Mouse (Mus musculus): ENCODE data around the gene Ghrl. TPM values are rescaled to one million over a fixed set of nuclear protein-coding genes. Genes with fewer than 3 reads are reported as not detected.

Gene Ghrl
- polyA plus RNA-seq (2012; fragmentation: generic; extraction: Trizol) = 0.33 TPM
- long read RNA-seq, experiment 1 = 0 reads
- long read RNA-seq, experiment 2 = 0 reads

GRCm38 (mm10) chr6:113719878-113720277, at the start of gene Ghrl:
Gene Ghrl (minus strand): TSS chr6:113719880.
- H3K79me2 ChIP-seq (ENCODE audit: control insufficient read depth, insufficient read depth) = no peaks in the 10 kb centered on the region
- H3K79me3 ChIP-seq (ENCODE audit: low read depth) = no peaks in the 10 kb centered on the region
- peaks cover 47% of the 10 kb centered on the region for H3K36me3 ChIP-seq (ENCODE audit: control insufficient read depth, insufficient read depth)
- H3K27me3 ChIP-seq (ENCODE audit: control insufficient read depth, insufficient read depth, insufficient read length) = no peaks in the 10 kb centered on the region
- no peak within 1 kb of the TSS for H3K4me3 ChIP-seq (ENCODE audit: insufficient read depth, poor library complexity, severe bottlenecking)
- TF ChIP-seq MYOG (IDR thresholded peaks at IDR 0.05; ENCODE audit: control insufficient read depth, extremely low read depth, insufficient read length) (no peak), USF1 (IDR thresholded peaks at IDR 0.05; ENCODE audit: low read depth) (no peak), MYOD1 (IDR thresholded peaks at IDR 0.05; ENCODE audit: control insufficient read depth, insufficient read length, low read depth) (no peak), MAX (IDR thresholded peaks at IDR 0.05) (no peak), FOSL1 (IDR thresholded peaks at IDR 0.05; ENCODE audit: insufficient read depth, low read length, poor library complexity, severe bottlenecking) (no peak), CTCF (IDR thresholded peaks at IDR 0.05; ENCODE audit: control insufficient read depth, insufficient read depth, insufficient read length) (no peak), CEBPB (IDR thresholded peaks at IDR 0.05; ENCODE audit: low read depth) (no peak)
- H3ac ChIP-seq (ENCODE audit: control insufficient read depth, insufficient read length, low read depth) = no peak within 1 kb of the TSS

DNA sequence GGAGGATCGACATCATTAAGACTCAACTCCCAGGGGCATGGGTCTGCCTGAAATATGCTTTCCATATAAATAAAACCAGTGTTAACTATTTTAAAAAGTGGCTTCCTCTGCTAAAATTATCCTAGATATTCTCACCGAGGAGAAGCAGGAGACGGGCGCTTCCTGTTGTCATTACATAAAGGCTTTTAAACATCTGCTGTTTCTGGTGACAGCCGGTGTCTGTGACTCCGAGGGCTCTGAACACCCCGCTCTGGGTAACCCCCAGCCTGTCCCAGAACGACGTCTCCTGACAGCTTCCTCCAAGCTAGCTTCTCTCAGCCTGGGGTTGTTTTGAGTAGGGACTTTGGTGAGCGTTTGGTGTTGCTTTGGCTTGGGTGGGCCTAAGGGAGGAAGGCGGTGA, 49.1 kb upstream of the Ghrl start:
- Histone ChIP-seq H3K4me3 (ENCODE audit: insufficient read depth, poor library complexity, severe bottlenecking) (no peak overlapping the region), H3K79me2 (ENCODE audit: control insufficient read depth, insufficient read depth) (no peaks in the 10 kb centered on the region), H3ac (ENCODE audit: control insufficient read depth, insufficient read length, low read depth) (no peak overlapping the region), H3K79me3 (ENCODE audit: low read depth) (no peaks in the 10 kb centered on the region), H3K36me3 (ENCODE audit: control insufficient read depth, insufficient read depth) (no peaks in the 10 kb centered on the region), H3K27me3 (ENCODE audit: control insufficient read depth, insufficient read depth, insufficient read length) (peaks cover 48% of the 10 kb centered on the region)
- TF ChIP-seq MYOG (IDR thresholded peaks at IDR 0.05; ENCODE audit: control insufficient read depth, extremely low read depth, insufficient read length) (no peak), CTCF (IDR thresholded peaks at IDR 0.05; ENCODE audit: control insufficient read depth, insufficient read depth, insufficient read length) (no peak), FOSL1 (IDR thresholded peaks at IDR 0.05; ENCODE audit: insufficient read depth, low read length, poor library complexity, severe bottlenecking) (no peak), MAX (IDR thresholded peaks at IDR 0.05) (no peak), CEBPB (IDR thresholded peaks at IDR 0.05; ENCODE audit: low read depth) (no peak), USF1 (IDR thresholded peaks at IDR 0.05; ENCODE audit: low read depth) (no peak), MYOD1 (IDR thresholded peaks at IDR 0.05; ENCODE audit: control insufficient read depth, insufficient read length, low read depth) (no peak)

DNA sequence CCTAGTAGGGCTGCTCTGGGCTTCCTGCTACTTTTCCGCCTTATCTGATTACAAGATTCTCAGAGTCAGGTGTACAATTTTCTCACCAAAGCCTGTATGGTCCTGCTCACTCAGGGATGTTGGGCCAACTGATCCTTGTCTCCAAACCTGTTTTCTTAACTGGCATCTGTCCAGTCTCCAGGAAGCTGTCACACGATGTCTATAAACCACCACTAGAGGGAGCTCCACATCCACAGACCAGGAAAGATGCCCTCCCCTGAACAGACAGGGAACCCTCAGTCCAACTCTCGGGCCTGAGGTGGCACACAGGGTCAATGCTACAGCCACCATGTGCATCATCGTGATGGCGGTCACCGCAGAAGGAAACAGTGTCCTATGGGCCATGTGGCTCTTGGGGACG, 42.0 kb upstream of the Ghrl start:
- H3K27me3 ChIP-seq (ENCODE audit: control insufficient read depth, insufficient read depth, insufficient read length) = peaks cover 66% of the 10 kb centered on the region
- TF ChIP-seq CEBPB (IDR thresholded peaks at IDR 0.05; ENCODE audit: low read depth) = no peak
- peak; percentile 69 for TF ChIP-seq CTCF (IDR thresholded peaks at IDR 0.05; ENCODE audit: control insufficient read depth, insufficient read depth, insufficient read length)
- TF ChIP-seq MAX (IDR thresholded peaks at IDR 0.05) = no peak
- TF ChIP-seq USF1 (IDR thresholded peaks at IDR 0.05; ENCODE audit: low read depth) = no peak
- TF ChIP-seq MYOG (IDR thresholded peaks at IDR 0.05; ENCODE audit: control insufficient read depth, extremely low read depth, insufficient read length) = no peak
- H3K4me3 ChIP-seq (ENCODE audit: insufficient read depth, poor library complexity, severe bottlenecking) = no peak overlapping the region

DNA sequence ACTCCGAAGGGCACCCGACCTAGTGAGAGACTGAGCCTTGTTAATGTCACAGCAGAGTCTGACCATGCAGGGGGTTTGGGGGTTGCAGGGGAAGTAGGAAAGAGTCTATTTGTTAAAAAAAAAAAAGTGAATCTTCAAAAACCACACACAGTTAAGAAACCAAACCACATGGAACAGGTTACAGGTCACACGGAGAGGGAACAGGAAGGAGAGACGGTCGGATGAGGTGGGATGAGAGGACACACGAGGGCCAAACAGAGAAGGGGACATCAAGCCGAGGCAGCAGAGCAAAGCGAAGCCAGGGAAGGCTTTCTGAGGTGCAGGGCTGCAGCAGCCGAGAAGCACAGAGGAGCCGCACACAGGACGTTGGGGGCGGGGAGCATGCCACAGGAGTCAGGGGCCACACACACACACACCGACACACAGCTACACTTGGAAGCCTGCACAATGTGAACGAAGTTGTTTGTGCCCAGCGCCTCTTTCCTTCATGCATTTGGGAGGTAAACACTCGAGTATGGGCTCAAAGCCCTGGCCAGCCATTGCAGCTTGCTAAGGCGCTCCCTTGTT, 29.5 kb upstream of the Ghrl start:
- H3K4me3 ChIP-seq (ENCODE audit: insufficient read depth, poor library complexity, severe bottlenecking) = no peak overlapping the region
- peaks cover 89% of the 10 kb centered on the region for H3K27me3 ChIP-seq (ENCODE audit: control insufficient read depth, insufficient read depth, insufficient read length)
- TF ChIP-seq USF1 (IDR thresholded peaks at IDR 0.05; ENCODE audit: low read depth) (no peak), FOSL1 (IDR thresholded peaks at IDR 0.05; ENCODE audit: insufficient read depth, low read length, poor library complexity, severe bottlenecking) (no peak), MYOD1 (IDR thresholded peaks at IDR 0.05; ENCODE audit: control insufficient read depth, insufficient read length, low read depth) (no peak), CTCF (IDR thresholded peaks at IDR 0.05; ENCODE audit: control insufficient read depth, insufficient read depth, insufficient read length) (no peak), CEBPB (IDR thresholded peaks at IDR 0.05; ENCODE audit: low read depth) (no peak), MYOG (IDR thresholded peaks at IDR 0.05; ENCODE audit: control insufficient read depth, extremely low read depth, insufficient read length) (no peak), MAX (IDR thresholded peaks at IDR 0.05) (no peak)
- H3K79me2 ChIP-seq (ENCODE audit: control insufficient read depth, insufficient read depth) = no peaks in the 10 kb centered on the region
- H3ac ChIP-seq (ENCODE audit: control insufficient read depth, insufficient read length, low read depth) = no peak overlapping the region
- H3K36me3 ChIP-seq (ENCODE audit: control insufficient read depth, insufficient read depth) = no peaks in the 10 kb centered on the region
- no peaks in the 10 kb centered on the region for H3K79me3 ChIP-seq (ENCODE audit: low read depth)

More for the DNA sequence above, 42.0 kb upstream of the Ghrl start:
- Histone ChIP-seq H3K79me3 (ENCODE audit: low read depth) (no peaks in the 10 kb centered on the region), H3ac (ENCODE audit: control insufficient read depth, insufficient read length, low read depth) (no peak overlapping the region), H3K36me3 (ENCODE audit: control insufficient read depth, insufficient read depth) (no peaks in the 10 kb centered on the region), H3K79me2 (ENCODE audit: control insufficient read depth, insufficient read depth) (no peaks in the 10 kb centered on the region)

DNA sequence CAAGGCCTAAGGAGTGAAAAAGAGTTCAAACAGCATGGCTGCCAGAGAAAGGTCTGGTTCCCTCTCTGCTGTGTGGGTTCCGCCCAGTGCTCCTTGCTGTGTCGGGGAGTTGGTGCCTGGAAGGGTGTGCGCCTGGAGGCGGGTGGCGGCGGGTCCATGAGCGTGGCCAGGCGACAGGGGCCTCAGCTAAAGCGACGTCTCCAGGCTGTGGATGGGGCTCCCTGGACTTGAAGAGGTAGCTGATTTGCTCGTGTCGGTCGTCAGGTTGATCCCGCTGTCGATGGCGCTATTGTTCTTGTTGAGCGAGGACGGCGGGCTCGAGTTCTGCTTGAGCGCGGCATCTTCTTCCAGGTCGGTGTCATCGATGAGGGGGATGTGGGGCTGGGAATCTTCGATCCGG, 28.7 kb upstream of the Ghrl start:
- no peaks in the 10 kb centered on the region for H3K79me2 ChIP-seq (ENCODE audit: control insufficient read depth, insufficient read depth)

DNA sequence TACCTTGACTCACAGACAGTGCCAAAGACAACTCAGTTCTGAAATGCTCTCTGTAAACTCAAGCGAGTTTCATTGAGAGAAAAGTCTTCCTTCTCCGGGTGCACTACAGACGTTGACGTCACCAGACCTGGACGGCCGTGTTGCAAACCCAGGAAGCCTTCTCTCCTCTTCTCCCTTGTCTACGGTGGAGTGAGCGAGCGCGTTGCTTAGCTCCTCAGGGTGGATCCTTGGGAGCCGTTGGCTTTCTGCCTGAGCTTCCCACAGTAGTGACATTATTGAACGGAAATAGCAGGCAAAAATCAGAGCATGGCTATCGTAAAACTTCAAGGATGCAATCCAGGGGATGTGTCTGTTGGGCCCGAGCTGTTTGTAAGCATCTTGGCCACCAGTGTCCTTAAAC, 27.6 kb upstream of the Ghrl start:
- TF ChIP-seq CEBPB (IDR thresholded peaks at IDR 0.05; ENCODE audit: low read depth) (no peak), FOSL1 (IDR thresholded peaks at IDR 0.05; ENCODE audit: insufficient read depth, low read length, poor library complexity, severe bottlenecking) (no peak), USF1 (IDR thresholded peaks at IDR 0.05; ENCODE audit: low read depth) (no peak), MYOD1 (IDR thresholded peaks at IDR 0.05; ENCODE audit: control insufficient read depth, insufficient read length, low read depth) (no peak), CTCF (IDR thresholded peaks at IDR 0.05; ENCODE audit: control insufficient read depth, insufficient read depth, insufficient read length) (no peak), MAX (IDR thresholded peaks at IDR 0.05) (no peak), MYOG (IDR thresholded peaks at IDR 0.05; ENCODE audit: control insufficient read depth, extremely low read depth, insufficient read length) (no peak)
- H3K27me3 ChIP-seq (ENCODE audit: control insufficient read depth, insufficient read depth, insufficient read length) = peaks cover 84% of the 10 kb centered on the region

More for the DNA sequence above, 28.7 kb upstream of the Ghrl start:
- no peak overlapping the region for H3K4me3 ChIP-seq (ENCODE audit: insufficient read depth, poor library complexity, severe bottlenecking)
- peaks cover 92% of the 10 kb centered on the region for H3K27me3 ChIP-seq (ENCODE audit: control insufficient read depth, insufficient read depth, insufficient read length)
- no peaks in the 10 kb centered on the region for H3K79me3 ChIP-seq (ENCODE audit: low read depth)
- no peak overlapping the region for H3ac ChIP-seq (ENCODE audit: control insufficient read depth, insufficient read length, low read depth)
- TF ChIP-seq MYOG (IDR thresholded peaks at IDR 0.05; ENCODE audit: control insufficient read depth, extremely low read depth, insufficient read length) = no peak
- TF ChIP-seq CEBPB (IDR thresholded peaks at IDR 0.05; ENCODE audit: low read depth) = no peak
- H3K36me3 ChIP-seq (ENCODE audit: control insufficient read depth, insufficient read depth) = no peaks in the 10 kb centered on the region

More for the DNA sequence above, 27.6 kb upstream of the Ghrl start:
- Histone ChIP-seq H3K79me3 (ENCODE audit: low read depth) (no peaks in the 10 kb centered on the region), H3K4me3 (ENCODE audit: insufficient read depth, poor library complexity, severe bottlenecking) (no peak overlapping the region), H3K79me2 (ENCODE audit: control insufficient read depth, insufficient read depth) (no peaks in the 10 kb centered on the region), H3K36me3 (ENCODE audit: control insufficient read depth, insufficient read depth) (no peaks in the 10 kb centered on the region), H3ac (ENCODE audit: control insufficient read depth, insufficient read length, low read depth) (no peak overlapping the region)

Data from C2C12 (cell line).